Mouse (Mus musculus) liver, embryonic 16.5 days (tissue): ENCODE measurements at regions not wholly inside any gene's neighbourhood (a gene's known extent, or its start where the extent isn't known, plus 50 kb on each side); places are given as distances from the start of the nearest gene placed in this dataset.

Experiments
- ATAC-seq: fragments of 200-750 bp; cut with Nextera tagmentation; 2 replicates; pipeline ENCODE4 v1.8.0; 2017; ENCODE audit warnings: low read depth, mild to moderate bottlenecking, moderate number of reproducible peaks, moderate library complexity
- H3K27ac ChIP-seq: fragments of 300-500 bp; sonication (generic); 2 replicates; pipeline ENCODE4 v1.5.1; 2014; ENCODE audit warnings: mild to moderate bottlenecking, low read length
- H3K27me3 ChIP-seq: fragments of 300-500 bp; sonication (generic); 2 replicates; pipeline ENCODE4 v1.6.1; 2014; ENCODE audit warnings: low read depth, low read length, mixed read lengths; ENCODE audit not compliant: control insufficient read depth, insufficient read depth
- H3K36me3 ChIP-seq: fragments of 300-500 bp; sonication (generic); 2 replicates; pipeline ENCODE4 v1.6.1; 2014; ENCODE audit warnings: mild to moderate bottlenecking; ENCODE audit not compliant: control insufficient read depth, insufficient read depth
- H3K4me1 ChIP-seq: fragments of 300-500 bp; sonication (generic); 2 replicates; pipeline ENCODE4 v1.6.1; 2014; ENCODE audit warnings: low read depth, low read length, mixed read lengths; ENCODE audit not compliant: control insufficient read depth
- H3K4me2 ChIP-seq: fragments of 300-500 bp; sonication (generic); 2 replicates; pipeline ENCODE4 v1.6.1; 2014; ENCODE audit warnings: low read depth, low read length, mixed read lengths
- H3K4me3 ChIP-seq: fragments of 300-500 bp; sonication (generic); 2 replicates; pipeline ENCODE4 v1.5.1; 2014; ENCODE audit warnings: low read depth, mild to moderate bottlenecking, low read length
- H3K9ac ChIP-seq: fragments of 300-500 bp; sonication (generic); 2 replicates; pipeline ENCODE4 v1.6.1; 2014; ENCODE audit warnings: low read depth, low read length
- H3K9me3 ChIP-seq: fragments of 300-500 bp; sonication (generic); replicated peaks from 2 replicates; pipeline ENCODE4 v1.6.1; 2016; ENCODE audit warnings: low read length; ENCODE audit not compliant: control insufficient read depth
- WGBS: fragments of 180-500 bp; shearing (Covaris S2); extraction: QIAGEN DNeasy Blood & Tissue Kit; methylation state at CpG from one replicate; pipeline ENCODE4 v1.1.7; 2014; ENCODE audit not compliant: insufficient replicate concordance; 5-methylcytosine and 5-hydroxymethylcytosine counted together

- H3K36me3 ChIP-seq, result no peaks in the 10 kb centered on the region
- ATAC-seq, result no peak
- H3K9me3 ChIP-seq, result no peaks in the 10 kb centered on the region
- H3K27ac ChIP-seq, result no peak overlapping the region
- WGBS, result 76% methylated on average over 7 of the region's 7 CpGs
- no peak overlapping the region for H3K9ac ChIP-seq
- no peaks in the 10 kb centered on the region for H3K27me3 ChIP-seq
- H3K4me2 ChIP-seq, result no peak overlapping the region
- H3K4me3 ChIP-seq, result no peak overlapping the region
- no peaks in the 10 kb centered on the region for H3K4me1 ChIP-seq
Observed at GRCm38 (mm10) chr4:124086801-124087200, 169.0 kb upstream of the 4930535I16Rik start.

DNA sequence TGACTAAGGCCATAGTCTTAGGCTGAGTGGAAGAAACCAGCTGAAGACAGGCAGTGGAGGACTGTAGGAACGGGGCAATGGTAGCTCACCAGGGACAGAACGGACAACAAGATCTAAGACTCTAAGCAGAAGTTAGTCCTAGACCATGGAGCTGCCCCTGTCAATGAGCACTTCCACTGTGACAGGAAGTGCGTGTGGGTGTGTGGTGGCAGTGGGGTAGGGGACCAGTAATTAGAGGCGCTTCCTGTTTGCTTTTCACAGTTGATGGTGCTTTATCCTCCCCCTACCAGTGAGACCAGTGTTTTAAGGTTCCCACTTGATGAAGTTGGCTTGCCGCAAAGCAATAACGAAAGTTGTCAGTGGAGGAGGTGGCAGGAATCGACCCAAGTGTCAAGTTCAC is 168.4 kb upstream of the 4930535I16Rik start:
- no peak overlapping the region for H3K27ac ChIP-seq
- H3K4me1 ChIP-seq, result no peaks in the 10 kb centered on the region
- H3K4me2 ChIP-seq, result no peak overlapping the region
- ATAC-seq, result no peak
- H3K9me3 ChIP-seq, result no peaks in the 10 kb centered on the region
- WGBS, result 36% methylated on average over 7 of the region's 7 CpGs
- H3K27me3 ChIP-seq, result no peaks in the 10 kb centered on the region
- H3K9ac ChIP-seq, result no peak overlapping the region
- H3K36me3 ChIP-seq, result no peaks in the 10 kb centered on the region
- no peak overlapping the region for H3K4me3 ChIP-seq

DNA sequence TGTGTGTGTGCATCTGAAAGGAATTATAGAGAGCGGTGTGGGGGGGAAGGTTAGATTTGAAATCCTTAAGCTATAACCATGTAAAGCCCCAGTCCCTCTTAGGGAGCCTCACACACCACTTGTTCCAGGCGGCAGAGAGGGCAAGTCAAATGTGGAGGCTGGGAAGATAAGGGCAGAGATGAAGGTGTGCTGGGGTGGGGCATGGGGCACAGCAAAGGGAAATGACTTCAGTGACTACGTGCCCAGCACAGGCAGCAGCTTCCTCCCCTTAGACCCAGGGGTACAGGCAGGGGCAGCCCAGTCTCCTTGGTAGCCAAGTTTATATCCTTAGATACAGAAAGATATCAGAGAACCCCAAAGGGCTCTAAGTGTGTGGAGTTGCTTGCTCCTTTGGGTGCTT is 161.8 kb upstream of the 4930535I16Rik start:
- H3K4me3 ChIP-seq, result no peak overlapping the region
- H3K9ac ChIP-seq, result no peak overlapping the region
- H3K4me1 ChIP-seq, result no peaks in the 10 kb centered on the region
- no peak overlapping the region for H3K27ac ChIP-seq
- peak; percentile 30; the same call in 1 of the 2 replicates for ATAC-seq
- H3K27me3 ChIP-seq, result no peaks in the 10 kb centered on the region
- no peak overlapping the region for H3K4me2 ChIP-seq
- no peaks in the 10 kb centered on the region for H3K9me3 ChIP-seq
- no peaks in the 10 kb centered on the region for H3K36me3 ChIP-seq
- WGBS, result 37% methylated on average over 3 of the region's 3 CpGs

- H3K4me1 ChIP-seq, result no peaks in the 10 kb centered on the region
- H3K4me2 ChIP-seq, result no peak overlapping the region
- no peak overlapping the region for H3K4me3 ChIP-seq
- no peaks in the 10 kb centered on the region for H3K9me3 ChIP-seq
- H3K36me3 ChIP-seq, result no peaks in the 10 kb centered on the region
- no peaks in the 10 kb centered on the region for H3K27me3 ChIP-seq
- H3K27ac ChIP-seq, result no peak overlapping the region
- H3K9ac ChIP-seq, result no peak overlapping the region
- WGBS, result 51% methylated on average over 5 of the region's 5 CpGs
- ATAC-seq, result no peak
Observed at GRCm38 (mm10) chr4:124075551-124075950, 157.7 kb upstream of the 4930535I16Rik start.

DNA sequence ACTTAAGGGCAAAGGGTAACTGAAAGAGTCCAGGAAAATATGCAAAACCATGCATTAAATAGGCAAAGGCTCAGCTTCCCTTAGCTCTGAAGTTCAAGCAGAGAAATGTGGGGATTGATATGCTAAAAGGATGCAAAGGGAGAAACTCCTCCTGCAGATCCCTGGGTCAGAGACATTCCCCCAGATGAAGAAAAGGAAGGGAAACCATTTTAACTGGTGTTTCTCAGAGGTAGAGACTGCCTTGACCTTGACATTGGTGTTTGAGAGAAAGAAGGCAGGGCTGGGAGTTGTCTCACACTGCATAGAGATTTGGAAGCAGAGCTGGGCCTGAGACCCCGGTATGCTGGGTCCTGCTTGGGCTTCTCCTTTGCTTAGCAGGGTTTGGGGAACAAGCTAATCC is 155.8 kb upstream of the 4930535I16Rik start:
- 41% methylated on average over 1 of the region's 1 CpGs for WGBS
- H3K27ac ChIP-seq, result no peak overlapping the region
- H3K4me3 ChIP-seq, result no peak overlapping the region
- H3K4me1 ChIP-seq, result no peaks in the 10 kb centered on the region
- H3K36me3 ChIP-seq, result no peaks in the 10 kb centered on the region
- H3K27me3 ChIP-seq, result no peaks in the 10 kb centered on the region
- ATAC-seq, result no peak
- no peak overlapping the region for H3K4me2 ChIP-seq
- H3K9me3 ChIP-seq, result no peaks in the 10 kb centered on the region
- H3K9ac ChIP-seq, result no peak overlapping the region

DNA sequence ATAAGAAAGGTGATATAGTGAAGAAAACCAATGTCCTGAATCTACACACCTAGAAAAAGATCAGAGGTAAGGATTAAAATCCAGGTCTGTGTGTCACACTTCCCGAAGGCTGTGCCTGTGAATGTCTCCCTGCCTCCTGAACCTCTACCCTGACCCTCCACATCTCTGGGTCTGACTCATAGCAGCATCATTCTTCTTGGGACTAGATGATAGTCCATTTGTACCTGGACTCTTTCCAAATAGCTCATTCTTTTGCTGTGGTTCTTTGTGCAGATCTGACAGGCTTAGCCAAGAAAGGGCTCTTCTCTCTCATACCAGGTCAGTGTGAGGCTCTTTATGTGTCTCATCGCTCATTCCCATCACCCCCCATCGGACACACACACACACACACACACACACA is 146.8 kb upstream of the 4930535I16Rik start:
- Histone ChIP-seq H3K27ac (no peak overlapping the region), H3K9ac (no peak overlapping the region), H3K36me3 (no peaks in the 10 kb centered on the region), H3K4me2 (no peak overlapping the region), H3K4me3 (no peak overlapping the region), H3K4me1 (no peaks in the 10 kb centered on the region), H3K9me3 (no peaks in the 10 kb centered on the region), H3K27me3 (no peaks in the 10 kb centered on the region)
- WGBS, result 71% methylated on average over 3 of the region's 3 CpGs
- ATAC-seq, result no peak

GRCm38 (mm10) chr4:124063269-124064100 is 145.7 kb upstream of the 4930535I16Rik start:
- Histone ChIP-seq H3K9me3 (no peaks in the 10 kb centered on the region), H3K36me3 (no peaks in the 10 kb centered on the region), H3K4me2 (no peak overlapping the region), H3K27ac (no peak overlapping the region), H3K9ac (no peak overlapping the region), H3K27me3 (no peaks in the 10 kb centered on the region), H3K4me3 (no peak overlapping the region), H3K4me1 (no peaks in the 10 kb centered on the region)
- no peak for ATAC-seq
- WGBS, result 54% methylated on average over 4 of the region's 4 CpGs

DNA sequence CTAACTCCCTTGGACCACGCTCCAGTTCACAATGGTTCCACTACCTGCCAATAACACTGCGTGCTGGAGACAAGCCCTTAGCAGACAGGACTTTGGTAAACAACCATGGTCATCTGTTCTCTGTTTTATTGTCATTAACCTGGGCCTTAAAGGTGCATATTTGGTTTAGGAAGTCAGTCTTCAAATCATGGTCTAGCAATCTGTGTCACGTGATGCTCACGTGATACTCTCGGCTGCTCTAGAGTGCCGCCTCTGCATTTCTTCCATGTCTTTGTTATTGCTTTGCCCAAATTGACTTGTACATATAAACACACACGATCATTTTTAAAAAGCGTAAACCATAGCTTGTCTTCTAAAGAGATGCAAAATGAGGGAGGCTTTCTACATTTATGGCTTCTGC is 139.8 kb upstream of the 4930535I16Rik start:
- Histone ChIP-seq H3K4me2 (no peak overlapping the region), H3K9me3 (no peaks in the 10 kb centered on the region), H3K27me3 (no peaks in the 10 kb centered on the region), H3K27ac (no peak overlapping the region), H3K9ac (no peak overlapping the region), H3K36me3 (no peaks in the 10 kb centered on the region), H3K4me3 (no peak overlapping the region), H3K4me1 (no peaks in the 10 kb centered on the region)
- no peak for ATAC-seq
- WGBS, result 76% methylated on average over 8 of the region's 8 CpGs

DNA sequence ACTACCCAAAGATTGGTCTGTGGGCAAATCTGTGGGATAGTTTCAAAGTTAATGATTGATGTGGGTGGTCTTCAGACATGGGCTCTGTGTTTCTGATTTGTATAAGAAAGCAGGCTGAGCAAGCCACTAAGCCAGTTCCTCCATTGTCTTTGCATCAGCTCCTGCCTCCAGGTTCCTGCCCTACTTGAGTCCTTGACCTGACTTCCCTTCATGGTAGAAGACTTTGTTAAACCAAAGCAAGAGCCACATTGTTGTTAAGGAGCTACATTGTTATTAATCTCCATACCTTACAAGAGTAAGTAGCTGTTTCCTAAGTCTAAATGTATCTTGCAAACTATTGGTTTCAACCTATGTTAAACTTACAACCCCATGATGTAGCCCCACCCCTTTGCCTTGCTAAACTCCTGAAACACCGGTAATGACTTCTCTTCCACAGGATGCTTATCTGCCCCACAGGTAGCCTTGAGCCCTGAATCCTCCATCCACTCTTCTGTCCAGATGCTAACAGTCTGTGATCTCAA is 136.5 kb upstream of the 4930535I16Rik start:
- Histone ChIP-seq H3K4me2 (no peak overlapping the region), H3K4me3 (no peak overlapping the region), H3K27me3 (no peaks in the 10 kb centered on the region), H3K4me1 (no peaks in the 10 kb centered on the region), H3K9ac (no peak overlapping the region), H3K36me3 (no peaks in the 10 kb centered on the region), H3K27ac (no peak overlapping the region), H3K9me3 (no peaks in the 10 kb centered on the region; the same call in 1 of the 2 replicates)
- no peak for ATAC-seq
- whole genome bisulfite sequencing, result 59% methylated on average over 1 of the region's 1 CpGs
